Mouse (Mus musculus): ENCODE measurements around the gene Klk1b1.
"Not testable (repeated sequence)": the region's sequence is repeated elsewhere in the genome, so short reads cannot be mapped to it uniquely, and the experiment has no call there.

Klk1b1 gene

GRCm38 (mm10) chr7:43966451-43966850 lies at the start of gene Klk1b1:
Gene Klk1b1, plus strand, starts transcription at chr7:43966751.
- DNase-seq (ENCODE audit: low spot score) = no peak

- DNase-seq (ENCODE audit: low spot score) = no peak
Measured at GRCm38 (mm10) chr7:43918426-43918825, 48.1 kb upstream of the Klk1b1 start.

DNA sequence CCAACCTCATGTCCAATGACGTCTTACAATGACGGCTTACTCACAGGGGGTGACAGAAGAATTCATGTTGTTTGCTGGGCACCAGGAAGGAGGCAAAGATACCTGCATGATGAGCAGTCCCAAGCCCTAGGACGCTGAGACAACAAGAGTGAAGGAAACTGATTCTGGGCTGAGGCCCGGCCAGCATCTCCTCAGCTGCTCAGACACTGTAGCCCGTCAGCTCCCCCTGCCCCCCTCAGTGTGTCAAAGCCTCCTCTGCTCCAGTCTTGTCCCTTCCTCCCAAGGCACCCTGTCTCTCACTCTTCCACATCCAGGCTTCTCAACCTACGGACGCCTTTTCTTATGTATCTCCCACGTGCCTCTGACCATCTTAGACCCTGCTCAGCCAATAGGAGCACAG lies 47.7 kb upstream of the Klk1b1 start:
- DNase-seq (ENCODE audit: low spot score) = no peak

GRCm38 (mm10) chr7:43919559-43920451 lies 46.7 kb upstream of the Klk1b1 start:
- peak; percentile 92 for DNase-seq (ENCODE audit: low spot score)

GRCm38 (mm10) chr7:43920582-43920981 lies 46.0 kb upstream of the Klk1b1 start:
- no peak for DNase-seq (ENCODE audit: low spot score)

- no peak for DNase-seq (ENCODE audit: low spot score)
Measured at GRCm38 (mm10) chr7:43921087-43921486, 45.5 kb upstream of the Klk1b1 start.

- DNase-seq (ENCODE audit: low spot score) = no peak
Measured at GRCm38 (mm10) chr7:43921941-43922340, 44.6 kb upstream of the Klk1b1 start.

DNA sequence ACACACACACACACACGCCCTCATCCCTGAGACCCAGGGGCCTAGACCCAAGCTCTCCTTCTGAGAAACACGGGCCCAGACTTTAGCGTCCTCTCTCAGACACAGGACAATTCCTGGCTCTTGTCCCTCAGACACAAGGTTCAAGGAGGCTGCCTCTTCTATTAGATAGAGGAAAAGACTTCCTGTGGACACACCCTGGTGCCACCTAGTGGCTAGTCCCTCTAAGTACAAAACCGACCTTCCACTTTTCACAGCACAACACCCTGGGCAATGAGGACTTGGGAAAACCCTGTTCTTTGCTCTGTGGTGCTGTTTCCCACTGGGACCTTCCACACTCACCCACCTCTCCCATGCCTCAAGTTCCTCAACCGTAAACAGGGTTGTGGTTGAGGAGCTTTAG lies 40.6 kb upstream of the Klk1b1 start:
- peak; percentile 32 for DNase-seq (ENCODE audit: low spot score)

DNA sequence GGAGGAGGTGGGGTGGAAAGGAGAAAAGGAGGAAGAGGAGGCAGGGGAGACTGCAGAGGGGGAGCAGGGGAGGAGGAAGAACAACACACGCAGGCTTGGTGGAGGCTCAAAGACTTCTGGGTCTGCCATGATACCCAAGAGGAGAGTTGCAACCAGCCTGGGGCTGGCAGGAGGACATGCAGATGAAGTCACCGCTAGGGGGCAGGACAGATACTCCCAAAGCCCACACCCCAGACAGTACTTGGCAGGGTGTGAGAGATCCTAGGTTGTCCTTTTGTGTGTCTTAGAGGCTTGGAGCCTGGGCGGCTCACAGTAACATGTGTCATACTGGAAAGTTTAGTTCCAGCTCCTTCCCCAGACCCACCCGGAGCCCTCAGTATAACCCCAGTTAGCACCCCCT lies 38.0 kb upstream of the Klk1b1 start:
- peak; percentile 62 for DNase-seq (ENCODE audit: low spot score)

GRCm38 (mm10) chr7:43932337-43932736 lies 34.2 kb upstream of the Klk1b1 start:
- DNase-seq (ENCODE audit: low spot score) = peak; percentile 8

GRCm38 (mm10) chr7:43933440-43933839 lies 33.1 kb upstream of the Klk1b1 start, which contains the start of gene Klk15:
Gene Klk15, plus strand, starts transcription at chr7:43933740.
- no peak for DNase-seq (ENCODE audit: low spot score)

DNA sequence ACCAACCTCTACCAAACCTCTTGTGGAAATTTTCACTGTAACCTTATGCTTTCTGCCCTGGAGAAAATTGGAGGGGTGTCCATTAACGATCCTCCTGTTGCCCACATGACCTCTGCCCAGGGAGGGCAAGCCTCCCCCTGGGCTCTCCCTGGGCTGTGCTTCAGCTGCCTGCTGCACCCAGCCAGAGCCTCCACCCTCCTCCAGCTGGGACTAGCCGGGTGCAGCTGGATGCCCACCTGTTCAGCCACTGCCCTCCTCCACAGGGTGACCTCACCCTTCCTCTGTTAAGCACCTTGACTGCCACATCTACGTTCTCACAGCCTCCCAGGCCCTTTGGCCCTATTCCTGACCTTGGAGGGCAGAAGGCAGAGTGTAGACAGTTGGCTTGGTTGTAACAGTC lies 31.8 kb upstream of the Klk1b1 start:
- DNase-seq (ENCODE audit: low spot score) = no peak

DNA sequence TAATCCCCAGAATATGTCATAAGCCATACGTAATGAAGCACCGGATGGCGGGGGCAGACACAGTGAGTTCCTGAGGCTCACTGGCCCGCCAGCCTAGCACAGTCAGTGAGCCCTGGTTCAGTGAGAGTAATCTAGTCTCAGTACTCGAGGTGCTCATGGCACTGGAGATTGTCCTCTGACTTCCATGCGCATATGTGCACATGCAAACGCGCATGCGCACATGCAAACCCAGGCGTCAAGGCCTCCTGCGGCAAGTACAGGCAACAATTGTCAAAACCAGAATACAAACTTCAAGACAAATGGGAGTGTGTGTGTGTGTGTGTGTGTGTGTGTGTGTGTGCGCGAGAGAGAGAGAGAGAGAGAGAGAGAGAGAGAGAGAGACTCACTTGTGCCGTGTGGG lies 30.0 kb upstream of the Klk1b1 start:
- DNase-seq (ENCODE audit: low spot score) = no peak

DNA sequence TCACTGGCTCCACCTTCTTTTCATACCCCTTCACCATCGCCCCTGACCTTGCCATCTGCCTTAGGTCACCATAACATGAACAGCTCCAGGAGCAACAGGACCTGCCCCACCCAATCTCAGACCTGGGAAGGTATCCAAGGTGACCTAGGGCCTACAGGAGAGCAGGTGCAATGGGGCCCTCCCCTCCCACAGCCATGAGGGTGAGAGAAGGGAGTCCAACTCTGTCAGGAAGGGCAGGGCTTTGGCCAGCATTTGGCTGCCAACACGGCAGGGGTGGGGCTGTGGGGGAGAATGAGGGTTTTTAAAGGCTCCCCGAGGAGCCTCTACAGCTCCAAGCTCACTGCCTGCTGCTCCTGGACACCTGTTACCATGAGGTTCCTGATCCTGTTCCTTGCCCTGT lies 24.3 kb upstream of the Klk1b1 start:
- DNase-seq (ENCODE audit: low spot score) = not testable (repeated sequence)

GRCm38 (mm10) chr7:43944727-43945264 lies 21.8 kb upstream of the Klk1b1 start:
- no peak for DNase-seq (ENCODE audit: low spot score)

- DNase-seq (ENCODE audit: low spot score) = no peak
Measured at GRCm38 (mm10) chr7:43950364-43950763, 16.2 kb upstream of the Klk1b1 start, which contains the start of gene Klk1b8. Gene Klk1b8, plus strand, starts transcription at chr7:43950664.

DNA sequence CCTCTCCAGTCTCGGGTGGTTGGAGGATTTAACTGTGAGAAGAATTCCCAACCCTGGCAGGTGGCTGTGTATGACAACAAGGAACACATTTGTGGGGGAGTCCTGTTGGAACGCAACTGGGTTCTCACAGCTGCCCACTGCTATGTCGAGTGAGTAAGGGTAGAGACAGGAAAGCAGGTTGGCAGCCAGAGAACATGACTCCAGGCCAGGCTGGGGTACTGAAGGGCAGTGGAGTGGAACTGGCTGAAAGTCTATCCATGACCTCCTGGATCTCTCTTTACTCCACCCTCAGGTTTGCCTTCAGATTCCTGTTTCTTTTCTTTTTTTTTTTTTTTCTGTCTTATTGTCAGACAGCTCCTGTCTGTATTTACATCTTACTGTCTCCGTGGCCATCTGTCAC lies 13.8 kb upstream of the Klk1b1 start:
- DNase-seq (ENCODE audit: low spot score) = no peak

DNA sequence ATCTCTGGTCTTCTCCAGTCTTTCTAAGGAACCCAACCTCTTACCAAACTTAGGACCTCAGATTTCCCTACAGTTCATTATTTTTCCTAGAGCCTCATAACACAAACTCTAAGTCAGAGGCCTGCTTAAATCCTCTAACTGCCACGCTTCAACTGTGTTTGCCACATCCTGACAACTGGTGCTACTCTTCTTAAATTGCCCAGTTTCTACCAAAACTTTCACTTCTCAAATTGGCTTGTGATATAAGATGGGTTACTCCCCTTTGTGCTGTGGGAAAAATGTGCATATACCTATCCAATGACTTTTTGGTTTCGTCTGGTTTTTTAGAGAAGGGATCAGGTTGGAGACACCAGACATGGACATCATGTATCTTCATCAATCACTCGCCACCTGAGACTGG lies 507 bp downstream of the Klk1b1 start:
- DNase-seq (ENCODE audit: low spot score) = no peak

DNA sequence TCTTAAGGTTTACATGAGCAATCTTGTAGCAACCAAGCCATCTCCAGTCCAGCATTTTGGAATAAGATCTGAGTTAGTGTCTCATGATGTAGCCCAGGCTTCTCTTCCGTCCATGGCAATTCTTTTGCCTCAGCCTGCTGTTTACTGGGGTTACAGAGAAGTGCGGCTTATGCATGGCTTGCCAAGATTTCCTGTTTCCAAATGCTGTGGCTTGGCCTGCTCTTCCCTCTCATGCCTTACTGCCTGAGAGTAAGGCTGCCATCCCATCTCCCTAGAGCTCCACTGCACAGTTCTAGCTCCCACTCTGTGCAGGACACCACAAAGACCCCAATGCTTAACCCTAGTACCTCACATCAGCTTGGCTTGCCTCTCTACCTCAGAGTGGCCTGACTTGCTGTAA lies 1.1 kb downstream of the Klk1b1 start:
- no peak for DNase-seq (ENCODE audit: low spot score)

DNA sequence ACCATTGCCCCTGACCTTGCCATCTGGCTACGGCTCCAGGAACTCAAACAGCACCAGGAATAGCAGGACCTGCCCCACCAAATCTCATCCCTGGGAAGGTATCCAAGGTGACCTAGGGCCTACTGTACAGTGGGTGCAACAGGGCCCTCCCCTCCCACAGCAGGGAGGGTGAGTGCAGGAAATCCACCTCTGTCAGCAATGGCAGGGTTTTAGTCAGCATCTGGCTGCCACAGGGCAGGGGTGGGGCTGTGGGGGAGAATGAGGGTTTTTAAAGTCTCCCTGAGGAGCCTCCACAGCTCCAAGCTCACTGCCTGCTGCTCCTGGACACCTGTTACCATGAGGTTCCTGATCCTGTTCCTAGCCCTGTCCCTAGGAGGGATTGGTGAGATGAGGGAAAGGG lies 9.2 kb downstream of the Klk1b1 start, which contains the start of gene Klk1b9:
Gene Klk1b9 (plus strand): TSS at position 301 of the 400 bp plus-strand sequence.
- DNase-seq (ENCODE audit: low spot score) = not testable (repeated sequence)

DNA sequence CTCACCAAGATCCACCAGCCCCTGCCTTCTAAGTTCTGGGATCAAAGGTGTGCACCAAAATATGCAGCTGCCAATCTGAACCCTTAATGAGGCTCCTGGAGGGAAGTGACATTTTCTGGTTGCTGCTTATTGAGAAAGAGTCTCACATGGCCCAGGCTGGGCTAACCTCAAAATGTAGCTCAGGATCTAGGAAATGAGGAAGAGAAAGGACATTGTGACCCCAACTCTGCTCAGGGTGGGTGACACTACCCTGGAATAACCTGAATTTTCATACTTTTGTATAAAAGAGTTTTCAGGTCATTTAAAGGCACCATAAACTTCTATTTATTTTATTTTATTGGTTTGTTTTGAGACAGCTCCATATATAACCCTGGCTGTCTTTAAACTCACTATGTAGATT lies 19.1 kb downstream of the Klk1b1 start:
- no peak for DNase-seq (ENCODE audit: low spot score)

DNA sequence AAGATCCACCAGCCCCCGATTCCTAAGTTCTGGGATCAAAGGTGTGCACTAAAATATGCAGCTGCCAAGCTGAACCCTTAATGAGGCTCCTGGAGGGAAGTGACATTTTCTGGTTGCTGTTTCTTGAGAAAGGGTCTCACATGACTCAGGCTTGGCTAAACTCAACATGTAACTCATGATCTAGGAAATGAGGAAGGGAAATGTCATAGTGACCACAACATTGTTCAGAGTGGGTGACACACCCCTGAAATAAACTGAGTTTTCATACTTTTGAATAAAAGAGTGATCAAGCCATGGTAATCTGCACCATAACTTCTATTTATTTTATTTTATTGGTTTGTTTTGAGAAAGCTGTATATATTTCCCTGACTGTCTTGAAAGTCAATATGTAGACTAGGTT lies 28.3 kb downstream of the Klk1b1 start:
- DNase-seq (ENCODE audit: low spot score) = not testable (repeated sequence)

- DNase-seq (ENCODE audit: low spot score) = not testable (repeated sequence)
Measured at GRCm38 (mm10) chr7:43995577-43995976, 29.0 kb downstream of the Klk1b1 start, which contains the start of gene Klk1b11. Gene Klk1b11, plus strand, starts transcription at chr7:43995877.

Measured in embryo, embryonic 10 days (tissue).